ENCODE assay signal across 10 mouse cellular contexts in genomic region chr1:41152516-41152915, GRCm38 (mm10).
DNase-seq lines count a peak whose midpoint lies in the region; ATAC-seq and TF ChIP-seq lines count a peak whose summit lies in the region.
"Had no signal": no experiment of that assay in that cellular context is flagged by ENCODE, and none has a peak within 500 bp of the region (broad histone marks: within the 10 kb centered on the region; RNA-seq: fewer than 3 reads in every experiment).

No protein-coding gene starts in this region.

- no peaks in the 10 kb centered on the region for H3K4me1 ChIP-seq in heart, postnatal 0 days (ENCODE audit: control insufficient read depth, insufficient read depth)
- H3K4me1 ChIP-seq in heart, embryonic 10.5 days, result no peaks in the 10 kb centered on the region
- no peaks in the 10 kb centered on the region for H3K4me1 ChIP-seq in kidney, embryonic 16.5 days (ENCODE audit: insufficient read depth, low read length)
- H3K4me1 ChIP-seq: liver, embryonic 13.5 days had no signal

- H3K9ac ChIP-seq in heart, postnatal 0 days (replicated peaks; ENCODE audit: low read depth, low read length), result no peak overlapping the region
- H3K9ac ChIP-seq in kidney, embryonic 16.5 days (replicated peaks; ENCODE audit: low read length), result no peak overlapping the region
- H3K9ac ChIP-seq: liver, embryonic 13.5 days had no signal

- peak; percentile 67 for TF ChIP-seq CTCF in heart, postnatal 0 days (IDR thresholded peaks at IDR 0.05; ENCODE audit: low read depth)

- no peak; the same call in 1 of the 2 replicates for ATAC-seq in heart, postnatal 0 days (ENCODE audit: insufficient read depth, low read depth)
- ATAC-seq in kidney, embryonic 16.5 days (ENCODE audit: low FRiP score, low TSS enrichment), result peak; percentile 35; the same call in 1 of the 2 replicates
- no peak for ATAC-seq in megakaryocyte, adult 5-6 weeks (ENCODE audit: poor library complexity, severe bottlenecking)

- TF ChIP-seq EP300 in heart, postnatal 0 days (IDR thresholded peaks at IDR 0.05; ENCODE audit: low read depth), result no peak

- no peak overlapping the region for H3K27ac ChIP-seq in heart, postnatal 0 days (ENCODE audit: low read depth)
- no peak overlapping the region for H3K27ac ChIP-seq in heart, embryonic 10.5 days
- no peak overlapping the region for H3K27ac ChIP-seq in kidney, embryonic 16.5 days (ENCODE audit: low read length)
- H3K27ac ChIP-seq: liver, embryonic 13.5 days had no signal

- DNase-seq in heart, postnatal 0 days (ENCODE audit: low spot score), result peak; percentile 61
- no peak for DNase-seq in heart, embryonic 10.5 days (ENCODE audit: low spot score)
- peak; percentile 41 for DNase-seq in right cerebral cortex, adult 18-20 months
- DNase-seq in right cerebral cortex, postnatal 25 days, result no peak
- DNase-seq in heart, postnatal 4 days, result no peak
- no peak for DNase-seq in cerebellum, adult 8-10 months
- DNase-seq: liver, embryonic 13.5 days had no signal

- 35% methylated on average over 1 of the region's 1 CpGs for WGBS in heart, postnatal 0 days
- 35% methylated on average over 1 of the region's 1 CpGs for WGBS in heart, embryonic 10.5 days
- 56% methylated on average over 1 of the region's 1 CpGs for WGBS in kidney, embryonic 16.5 days

- H3K27me3 ChIP-seq in heart, postnatal 0 days (ENCODE audit: control insufficient read depth, insufficient read depth, low read length), result no peaks in the 10 kb centered on the region
- H3K27me3 ChIP-seq in heart, embryonic 10.5 days (ENCODE audit: insufficient read depth, poor library complexity, severe bottlenecking), result no peaks in the 10 kb centered on the region
- no peaks in the 10 kb centered on the region for H3K27me3 ChIP-seq in kidney, embryonic 16.5 days (ENCODE audit: insufficient read depth, low read length)
- H3K27me3 ChIP-seq: liver, embryonic 13.5 days had no signal

- no peaks in the 10 kb centered on the region for H3K36me3 ChIP-seq in heart, postnatal 0 days (replicated peaks; ENCODE audit: control insufficient read depth, insufficient read depth, low read length)
- H3K36me3 ChIP-seq in heart, embryonic 10.5 days, result no peaks in the 10 kb centered on the region
- no peaks in the 10 kb centered on the region for H3K36me3 ChIP-seq in kidney, embryonic 16.5 days (ENCODE audit: insufficient read depth, low read length)
- H3K36me3 ChIP-seq: G1E; liver, embryonic 13.5 days had no signal

- no peak overlapping the region for H3K4me3 ChIP-seq in heart, postnatal 0 days (ENCODE audit: low read depth, low read length)
- H3K4me3 ChIP-seq in heart, embryonic 10.5 days, result no peak overlapping the region
- H3K4me3 ChIP-seq in kidney, embryonic 16.5 days (ENCODE audit: low read length), result no peak overlapping the region
- H3K4me3 ChIP-seq: liver, embryonic 13.5 days had no signal

- no peaks in the 10 kb centered on the region for H3K9me3 ChIP-seq in heart, postnatal 0 days (replicated peaks; ENCODE audit: control insufficient read depth, low read length)
- H3K9me3 ChIP-seq in heart, embryonic 10.5 days, result no peaks in the 10 kb centered on the region
- no peaks in the 10 kb centered on the region for H3K9me3 ChIP-seq in kidney, embryonic 16.5 days (ENCODE audit: low read length)
- H3K9me3 ChIP-seq: liver, embryonic 13.5 days had no signal

- no peak overlapping the region for H3K4me2 ChIP-seq in heart, postnatal 0 days (ENCODE audit: low read depth, low read length)
- H3K4me2 ChIP-seq in kidney, embryonic 16.5 days (replicated peaks; ENCODE audit: low read depth, low read length), result no peak overlapping the region
- H3K4me2 ChIP-seq: liver, embryonic 13.5 days had no signal

Comparison
In these comparisons a context has a peak if more than half of its experiments do, and no peak if none do; other contexts are left out.
1. DNase-seq: peak in heart, postnatal 0 days (single experiment) and right cerebral cortex, adult 18-20 months (single experiment); none in heart, embryonic 10.5 days (single experiment), right cerebral cortex, postnatal 25 days (single experiment), heart, postnatal 4 days (single experiment) and cerebellum, adult 8-10 months (single experiment).